Mouse (Mus musculus): ENCODE results near the gene Nrp1. TPM values are rescaled to one million over a fixed set of nuclear protein-coding genes. Genes with fewer than 3 reads are reported as not detected.

The Nrp1 gene
- polyA plus RNA-seq, 1 experiment from 2014 or later, result 101 TPM

- ATAC-seq (ENCODE audit: low read depth), result peak; percentile 66; the same call in 1 of the 2 replicates
- Histone ChIP-seq H3K9me3 (ENCODE audit: control insufficient read depth, low read length) (no peaks in the 10 kb centered on the region), H3K27ac (ENCODE audit: low read depth, low read length) (no peak overlapping the region), H3K36me3 (ENCODE audit: control insufficient read depth, insufficient read depth, low read length) (peaks cover 22% of the 10 kb centered on the region; the same call in 1 of the 2 replicates), H3K9ac (replicated peaks; ENCODE audit: low read depth, low read length) (no peak overlapping the region), H3K4me2 (ENCODE audit: low read depth, low read length) (no peak overlapping the region), H3K4me1 (ENCODE audit: control insufficient read depth, insufficient read depth, low read length) (peaks cover 2% of the 10 kb centered on the region; the same call in 1 of the 2 replicates), H3K27me3 (ENCODE audit: control insufficient read depth, insufficient read depth, low read length) (no peaks in the 10 kb centered on the region), H3K4me3 (ENCODE audit: low read depth, low read length) (no peak overlapping the region)
- 47% methylated on average over 5 of the region's 5 CpGs for WGBS
Observed at GRCm38 (mm10) chr8:128491126-128492067, 133.0 kb downstream of the Nrp1 start.

GRCm38 (mm10) chr8:128493801-128494200 is 135.4 kb downstream of the Nrp1 start:
- H3K4me1 ChIP-seq (ENCODE audit: control insufficient read depth, insufficient read depth, low read length), result peaks cover 2% of the 10 kb centered on the region; the same call in 1 of the 2 replicates
- H3K4me3 ChIP-seq (ENCODE audit: low read depth, low read length), result no peak overlapping the region
- WGBS, result 91% methylated on average over 3 of the region's 3 CpGs
- no peak overlapping the region for H3K4me2 ChIP-seq (ENCODE audit: low read depth, low read length)
- H3K27me3 ChIP-seq (ENCODE audit: control insufficient read depth, insufficient read depth, low read length), result no peaks in the 10 kb centered on the region
- ATAC-seq (ENCODE audit: low read depth), result no peak
- no peaks in the 10 kb centered on the region for H3K9me3 ChIP-seq (ENCODE audit: control insufficient read depth, low read length)
- no peak overlapping the region for H3K9ac ChIP-seq (replicated peaks; ENCODE audit: low read depth, low read length)
- no peak overlapping the region for H3K27ac ChIP-seq (ENCODE audit: low read depth, low read length)
- H3K36me3 ChIP-seq (ENCODE audit: control insufficient read depth, insufficient read depth, low read length), result peaks cover 16% of the 10 kb centered on the region; the same call in 1 of the 2 replicates

GRCm38 (mm10) chr8:128498836-128499235 is 140.4 kb downstream of the Nrp1 start:
- no peaks in the 10 kb centered on the region for H3K9me3 ChIP-seq (ENCODE audit: control insufficient read depth, low read length)
- no peak overlapping the region for H3K9ac ChIP-seq (replicated peaks; ENCODE audit: low read depth, low read length)
- no peaks in the 10 kb centered on the region for H3K27me3 ChIP-seq (ENCODE audit: control insufficient read depth, insufficient read depth, low read length)
- H3K27ac ChIP-seq (ENCODE audit: low read depth, low read length), result no peak overlapping the region
- H3K4me2 ChIP-seq (ENCODE audit: low read depth, low read length), result no peak overlapping the region
- WGBS, result 60% methylated on average over 4 of the region's 4 CpGs
- H3K4me3 ChIP-seq (ENCODE audit: low read depth, low read length), result no peak overlapping the region
- H3K36me3 ChIP-seq (ENCODE audit: control insufficient read depth, insufficient read depth, low read length), result peaks cover 27% of the 10 kb centered on the region
- H3K4me1 ChIP-seq (ENCODE audit: control insufficient read depth, insufficient read depth, low read length), result peaks cover 5% of the 10 kb centered on the region; the same call in 1 of the 2 replicates
- ATAC-seq (ENCODE audit: low read depth), result no peak; the same call in 1 of the 2 replicates

GRCm38 (mm10) chr8:128504136-128504829 is 145.9 kb downstream of the Nrp1 start:
- Histone ChIP-seq H3K4me3 (ENCODE audit: low read depth, low read length) (no peak overlapping the region), H3K27me3 (ENCODE audit: control insufficient read depth, insufficient read depth, low read length) (no peaks in the 10 kb centered on the region), H3K9ac (replicated peaks; ENCODE audit: low read depth, low read length) (no peak overlapping the region), H3K4me1 (ENCODE audit: control insufficient read depth, insufficient read depth, low read length) (peaks cover 3% of the 10 kb centered on the region; the same call in 1 of the 2 replicates), H3K27ac (ENCODE audit: low read depth, low read length) (no peak overlapping the region), H3K4me2 (ENCODE audit: low read depth, low read length) (no peak overlapping the region), H3K9me3 (ENCODE audit: control insufficient read depth, low read length) (no peaks in the 10 kb centered on the region), H3K36me3 (ENCODE audit: control insufficient read depth, insufficient read depth, low read length) (peaks cover 19% of the 10 kb centered on the region)
- ATAC-seq (ENCODE audit: low read depth), result no peak
- WGBS, result 85% methylated on average over 5 of the region's 5 CpGs

- no peak for ATAC-seq (ENCODE audit: low read depth)
- peaks cover 2% of the 10 kb centered on the region; the same call in 1 of the 2 replicates for H3K4me1 ChIP-seq (ENCODE audit: control insufficient read depth, insufficient read depth, low read length)
- no peaks in the 10 kb centered on the region for H3K27me3 ChIP-seq (ENCODE audit: control insufficient read depth, insufficient read depth, low read length)
- no peak overlapping the region for H3K27ac ChIP-seq (ENCODE audit: low read depth, low read length)
- H3K4me3 ChIP-seq (ENCODE audit: low read depth, low read length), result no peak overlapping the region
- peaks cover 15% of the 10 kb centered on the region for H3K36me3 ChIP-seq (ENCODE audit: control insufficient read depth, insufficient read depth, low read length)
- no peak overlapping the region for H3K9ac ChIP-seq (replicated peaks; ENCODE audit: low read depth, low read length)
- H3K9me3 ChIP-seq (ENCODE audit: control insufficient read depth, low read length), result no peaks in the 10 kb centered on the region
- no peak overlapping the region for H3K4me2 ChIP-seq (ENCODE audit: low read depth, low read length)
Observed at GRCm38 (mm10) chr8:128505866-128506265, 147.5 kb downstream of the Nrp1 start.

GRCm38 (mm10) chr8:128508723-128509122 is 150.3 kb downstream of the Nrp1 start:
- no peak overlapping the region for H3K27ac ChIP-seq (ENCODE audit: low read depth, low read length)
- no peaks in the 10 kb centered on the region for H3K4me1 ChIP-seq (ENCODE audit: control insufficient read depth, insufficient read depth, low read length)
- no peak overlapping the region for H3K4me2 ChIP-seq (ENCODE audit: low read depth, low read length)
- no peaks in the 10 kb centered on the region for H3K27me3 ChIP-seq (ENCODE audit: control insufficient read depth, insufficient read depth, low read length)
- peaks cover 3% of the 10 kb centered on the region; the same call in 1 of the 2 replicates for H3K36me3 ChIP-seq (ENCODE audit: control insufficient read depth, insufficient read depth, low read length)
- no peak for ATAC-seq (ENCODE audit: low read depth)
- H3K9ac ChIP-seq (replicated peaks; ENCODE audit: low read depth, low read length), result no peak overlapping the region
- H3K9me3 ChIP-seq (ENCODE audit: control insufficient read depth, low read length), result no peaks in the 10 kb centered on the region
- H3K4me3 ChIP-seq (ENCODE audit: low read depth, low read length), result no peak overlapping the region

- H3K4me1 ChIP-seq (ENCODE audit: control insufficient read depth, insufficient read depth, low read length), result no peaks in the 10 kb centered on the region
- H3K4me2 ChIP-seq (ENCODE audit: low read depth, low read length), result no peak overlapping the region
- no peaks in the 10 kb centered on the region for H3K9me3 ChIP-seq (ENCODE audit: control insufficient read depth, low read length)
- no peak overlapping the region for H3K4me3 ChIP-seq (ENCODE audit: low read depth, low read length)
- no peak overlapping the region for H3K9ac ChIP-seq (replicated peaks; ENCODE audit: low read depth, low read length)
- no peaks in the 10 kb centered on the region for H3K27me3 ChIP-seq (ENCODE audit: control insufficient read depth, insufficient read depth, low read length)
- no peaks in the 10 kb centered on the region for H3K36me3 ChIP-seq (ENCODE audit: control insufficient read depth, insufficient read depth, low read length)
- no peak for ATAC-seq (ENCODE audit: low read depth)
- H3K27ac ChIP-seq (ENCODE audit: low read depth, low read length), result no peak overlapping the region
Observed at GRCm38 (mm10) chr8:128511021-128511420, 152.6 kb downstream of the Nrp1 start.

- Histone ChIP-seq H3K4me3 (ENCODE audit: low read depth, low read length) (no peak overlapping the region), H3K4me1 (ENCODE audit: control insufficient read depth, insufficient read depth, low read length) (no peaks in the 10 kb centered on the region), H3K9ac (replicated peaks; ENCODE audit: low read depth, low read length) (no peak overlapping the region), H3K36me3 (ENCODE audit: control insufficient read depth, insufficient read depth, low read length) (no peaks in the 10 kb centered on the region), H3K9me3 (ENCODE audit: control insufficient read depth, low read length) (no peaks in the 10 kb centered on the region), H3K4me2 (ENCODE audit: low read depth, low read length) (no peak overlapping the region), H3K27ac (ENCODE audit: low read depth, low read length) (no peak overlapping the region), H3K27me3 (ENCODE audit: control insufficient read depth, insufficient read depth, low read length) (no peaks in the 10 kb centered on the region)
- ATAC-seq (ENCODE audit: low read depth), result no peak
- WGBS, result 94% methylated on average over 1 of the region's 1 CpGs
Observed at GRCm38 (mm10) chr8:128511732-128512131, 153.3 kb downstream of the Nrp1 start.

Data from neural tube, embryonic 14.5 days (tissue).